Mouse (Mus musculus): ENCODE measurements around the gene Sycp2l.

GRCm38 (mm10) chr13:41158426-41158825 lies 44.3 kb downstream of the Sycp2l start:
- TF ChIP-seq CEBPB (IDR thresholded peaks at IDR 0.05; ENCODE audit: low read depth): no peak
- TF ChIP-seq CTCF (IDR thresholded peaks at IDR 0.05; ENCODE audit: control insufficient read depth, insufficient read depth, insufficient read length): no peak
- TF ChIP-seq MYOG (IDR thresholded peaks at IDR 0.05; ENCODE audit: control insufficient read depth, extremely low read depth, insufficient read length): no peak
- no peak for TF ChIP-seq USF1 (IDR thresholded peaks at IDR 0.05; ENCODE audit: low read depth)
- TF ChIP-seq MYOD1 (IDR thresholded peaks at IDR 0.05; ENCODE audit: control insufficient read depth, insufficient read length, low read depth): no peak
